Mouse (Mus musculus): ENCODE measurements around the gene Msmp.
"Not testable (repeated sequence)": the region's sequence is repeated elsewhere in the genome, so short reads cannot be mapped to it uniquely, and the experiment has no call there.

Msmp gene

GRCm38 (mm10) chr4:43596597-43596996 lies 12.3 kb upstream of the Msmp start:
- not testable (repeated sequence) for DNase-seq (ENCODE audit: low read depth, low spot score)

- DNase-seq (ENCODE audit: low read depth, low spot score), result no peak
Measured at GRCm38 (mm10) chr4:43593453-43593852, 9.2 kb upstream of the Msmp start.

GRCm38 (mm10) chr4:43591961-43592360 lies 7.7 kb upstream of the Msmp start:
- no peak for DNase-seq (ENCODE audit: low read depth, low spot score)

- DNase-seq (ENCODE audit: low read depth, low spot score), result no peak
Measured at GRCm38 (mm10) chr4:43591543-43591942, 7.2 kb upstream of the Msmp start.

GRCm38 (mm10) chr4:43587681-43588080 lies 3.4 kb upstream of the Msmp start:
- peak; percentile 16 for DNase-seq (ENCODE audit: low read depth, low spot score)

- no peak for DNase-seq (ENCODE audit: low read depth, low spot score)
Measured at GRCm38 (mm10) chr4:43586411-43586810, 2.1 kb upstream of the Msmp start.

GRCm38 (mm10) chr4:43585682-43586081 lies 1.4 kb upstream of the Msmp start:
- no peak for DNase-seq (ENCODE audit: low read depth, low spot score)

- DNase-seq (ENCODE audit: low read depth, low spot score), result no peak
Measured at GRCm38 (mm10) chr4:43583421-43583820, 873 bp downstream of the Msmp start.

GRCm38 (mm10) chr4:43582241-43582640 lies 2.1 kb downstream of the Msmp start:
- DNase-seq (ENCODE audit: low read depth, low spot score), result no peak

GRCm38 (mm10) chr4:43581381-43581780 lies 2.9 kb downstream of the Msmp start:
- no peak for DNase-seq (ENCODE audit: low read depth, low spot score)

GRCm38 (mm10) chr4:43580721-43581120 lies 3.6 kb downstream of the Msmp start:
- no peak for DNase-seq (ENCODE audit: low read depth, low spot score)

GRCm38 (mm10) chr4:43579731-43580130 lies 4.6 kb downstream of the Msmp start:
- no peak for DNase-seq (ENCODE audit: low read depth, low spot score)

- no peak for DNase-seq (ENCODE audit: low read depth, low spot score)
Measured at GRCm38 (mm10) chr4:43579256-43579655, 5.0 kb downstream of the Msmp start.

- DNase-seq (ENCODE audit: low read depth, low spot score), result peak; percentile 67
Measured at GRCm38 (mm10) chr4:43578376-43579204, 5.7 kb downstream of the Msmp start, which contains the start of the genes Rgp1 and Gba2. Gene Rgp1, plus strand, starts transcription at chr4:43578715. Gene Gba2, minus strand, starts transcription at chr4:43578873.

GRCm38 (mm10) chr4:43577237-43577881 lies 6.9 kb downstream of the Msmp start:
- DNase-seq (ENCODE audit: low read depth, low spot score), result no peak

GRCm38 (mm10) chr4:43575356-43575755 lies 8.9 kb downstream of the Msmp start:
- no peak for DNase-seq (ENCODE audit: low read depth, low spot score)

- no peak for DNase-seq (ENCODE audit: low read depth, low spot score)
Measured at GRCm38 (mm10) chr4:43573561-43573960, 10.7 kb downstream of the Msmp start.

- DNase-seq (ENCODE audit: low read depth, low spot score), result no peak
Measured at GRCm38 (mm10) chr4:43571395-43572045, 12.8 kb downstream of the Msmp start.

GRCm38 (mm10) chr4:43567140-43567539 lies 17.2 kb downstream of the Msmp start:
- no peak for DNase-seq (ENCODE audit: low read depth, low spot score)

- no peak for DNase-seq (ENCODE audit: low read depth, low spot score)
Measured at GRCm38 (mm10) chr4:43564231-43564630, 20.1 kb downstream of the Msmp start.

GRCm38 (mm10) chr4:43563601-43563875 lies 20.8 kb downstream of the Msmp start:
- DNase-seq (ENCODE audit: low read depth, low spot score), result no peak

GRCm38 (mm10) chr4:43562769-43563600 lies 21.3 kb downstream of the Msmp start:
- DNase-seq (ENCODE audit: low read depth, low spot score), result peak; percentile 23
